Comparison of ENCODE assay signal across 8 mouse cellular contexts in the genomic region with DNA sequence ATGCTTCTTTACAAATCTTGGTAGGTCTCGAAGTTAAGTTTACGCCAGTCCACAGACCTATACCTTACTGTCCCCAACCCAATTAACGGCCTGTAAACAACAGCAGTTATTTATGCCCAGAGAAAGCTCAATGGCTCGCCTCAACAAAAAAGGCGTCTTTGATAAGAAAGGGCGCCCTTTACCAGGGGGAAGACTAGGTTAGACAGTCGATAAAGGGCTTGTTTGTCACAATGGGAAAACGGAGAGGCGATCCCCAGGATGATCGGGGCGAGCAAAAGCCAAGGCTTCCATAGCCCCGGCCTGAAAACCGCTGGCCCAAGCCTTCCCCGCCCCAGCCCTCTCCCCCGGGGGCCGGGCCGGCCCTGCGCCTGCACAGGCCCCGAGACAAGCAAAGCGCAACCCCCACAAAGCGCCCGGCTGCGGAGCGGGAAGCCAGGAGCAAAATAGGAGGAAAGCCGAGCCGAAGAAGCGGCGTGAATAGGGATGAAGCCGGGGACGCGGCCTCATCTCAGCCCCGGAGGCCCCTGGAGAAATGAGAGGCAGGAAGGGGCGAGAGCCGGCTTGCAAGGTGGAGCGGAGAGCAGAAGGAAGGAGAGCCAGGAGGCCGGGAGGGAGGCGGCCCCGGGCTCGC. TPM values are rescaled to one million over a fixed set of nuclear protein-coding genes. Genes with fewer than 3 reads are reported as not detected.
DNase-seq lines count a peak whose midpoint lies in the region; ATAC-seq and TF ChIP-seq lines count a peak whose summit lies in the region.

No protein-coding gene starts in this region.

- H3K4me3 ChIP-seq in kidney, embryonic 14.5 days (ENCODE audit: low read length) = peak overlapping the region; percentile 68
- peak overlapping the region; percentile 94 for H3K4me3 ChIP-seq in G1E (ENCODE audit: low read depth, low read length)
- peak overlapping the region; percentile 100 for H3K4me3 ChIP-seq in embryonic facial prominence, embryonic 15.5 days (replicated peaks)
- H3K4me3 ChIP-seq in intestine, embryonic 15.5 days (replicated peaks) = peak overlapping the region; percentile 100
- H3K4me3 ChIP-seq in midbrain, embryonic 16.5 days (ENCODE audit: low read depth, low read length) = peak overlapping the region; percentile 61

- DNase-seq in kidney, adult 8-10 months = no peak
- DNase-seq in G1E (ENCODE audit: low spot score) = no peak
- DNase-seq in thymus, postnatal 36 days = no peak
- no peak for DNase-seq in cerebellum, adult 9-10 months

- H3K9ac ChIP-seq in kidney, embryonic 14.5 days (ENCODE audit: low read depth, low read length) = peak overlapping the region; percentile 89
- peak overlapping the region; percentile 95 for H3K9ac ChIP-seq in embryonic facial prominence, embryonic 15.5 days
- H3K9ac ChIP-seq in intestine, embryonic 15.5 days = peak overlapping the region; percentile 94
- peak overlapping the region; percentile 84 for H3K9ac ChIP-seq in midbrain, embryonic 16.5 days (ENCODE audit: low read depth, low read length)

- no peak for TF ChIP-seq CTCF in G1E (IDR thresholded peaks at IDR 0.05; ENCODE audit: low read depth, low read length)

- peak overlapping the region; percentile 60 for H3K4me2 ChIP-seq in kidney, embryonic 14.5 days (replicated peaks; ENCODE audit: low read depth, low read length)
- H3K4me2 ChIP-seq in embryonic facial prominence, embryonic 15.5 days (replicated peaks) = peak overlapping the region; percentile 57
- peak overlapping the region; percentile 59 for H3K4me2 ChIP-seq in intestine, embryonic 15.5 days (replicated peaks)
- H3K4me2 ChIP-seq in midbrain, embryonic 16.5 days (ENCODE audit: low read length) = peak overlapping the region; percentile 91

- no peaks in the 10 kb centered on the region for H3K27me3 ChIP-seq in kidney, embryonic 14.5 days (ENCODE audit: control insufficient read depth, insufficient read depth, low read length)
- H3K27me3 ChIP-seq in G1E (ENCODE audit: insufficient read depth, low read length) = 0 out of 2 replicates have a peak, but pooled peaks cover 2% of the 10 kb centered on the region
- no peaks in the 10 kb centered on the region for H3K27me3 ChIP-seq in embryonic facial prominence, embryonic 15.5 days
- H3K27me3 ChIP-seq in intestine, embryonic 15.5 days (replicated peaks) = no peaks in the 10 kb centered on the region
- H3K27me3 ChIP-seq in midbrain, embryonic 16.5 days (ENCODE audit: control insufficient read depth, insufficient read depth, low read depth, low read length) = no peaks in the 10 kb centered on the region

- H3K9me3 ChIP-seq in kidney, embryonic 14.5 days (ENCODE audit: control insufficient read depth, low read length) = no peaks in the 10 kb centered on the region
- H3K9me3 ChIP-seq in G1E (replicated peaks) = no peaks in the 10 kb centered on the region
- H3K9me3 ChIP-seq in embryonic facial prominence, embryonic 15.5 days (replicated peaks) = no peaks in the 10 kb centered on the region
- H3K9me3 ChIP-seq in intestine, embryonic 15.5 days = no peaks in the 10 kb centered on the region
- no peaks in the 10 kb centered on the region for H3K9me3 ChIP-seq in midbrain, embryonic 16.5 days (replicated peaks; ENCODE audit: control insufficient read depth, low read length, poor library complexity, severe bottlenecking)

- H3K36me3 ChIP-seq in kidney, embryonic 14.5 days (ENCODE audit: control insufficient read depth, insufficient read depth, low read length) = no peaks in the 10 kb centered on the region
- peaks cover 17% of the 10 kb centered on the region for H3K36me3 ChIP-seq in G1E (replicated peaks)
- no peaks in the 10 kb centered on the region for H3K36me3 ChIP-seq in embryonic facial prominence, embryonic 15.5 days
- no peaks in the 10 kb centered on the region for H3K36me3 ChIP-seq in intestine, embryonic 15.5 days
- H3K36me3 ChIP-seq in midbrain, embryonic 16.5 days (ENCODE audit: control insufficient read depth, insufficient read depth, low read length) = no peaks in the 10 kb centered on the region

- 0% methylated on average over 38 of the region's 39 CpGs for WGBS in kidney, embryonic 14.5 days
- under 1% methylated on average over 39 of the region's 39 CpGs for WGBS in embryonic facial prominence, embryonic 15.5 days
- under 1% methylated on average over 38 of the region's 39 CpGs for WGBS in intestine, embryonic 15.5 days
- WGBS in midbrain, embryonic 16.5 days = 0% methylated on average over 37 of the region's 39 CpGs

- ATAC-seq in kidney, embryonic 14.5 days (ENCODE audit: low FRiP score, low TSS enrichment) = peak; percentile 41
- no peak for ATAC-seq in G1E (ENCODE audit: extremely low read depth, insufficient number of reproducible peaks, low FRiP score, poor library complexity, severe bottlenecking)
- peak; percentile 45 for ATAC-seq in embryonic facial prominence, embryonic 15.5 days (ENCODE audit: insufficient number of reproducible peaks, low FRiP score, low TSS enrichment, low read depth)
- ATAC-seq in intestine, embryonic 15.5 days = peak; percentile 41
- ATAC-seq in midbrain, embryonic 16.5 days = peak; percentile 70

- H3K27ac ChIP-seq in kidney, embryonic 14.5 days (ENCODE audit: low read depth, low read length) = peak overlapping the region; percentile 92
- H3K27ac ChIP-seq in embryonic facial prominence, embryonic 15.5 days (replicated peaks) = peak overlapping the region; percentile 96
- peak overlapping the region; percentile 93 for H3K27ac ChIP-seq in intestine, embryonic 15.5 days
- peak overlapping the region; percentile 96 for H3K27ac ChIP-seq in midbrain, embryonic 16.5 days (ENCODE audit: low read length)

- H3K4me1 ChIP-seq in kidney, embryonic 14.5 days (ENCODE audit: control insufficient read depth, insufficient read depth, low read length) = peaks cover 16% of the 10 kb centered on the region
- H3K4me1 ChIP-seq in G1E (ENCODE audit: insufficient read depth, low read depth, low read length) = peaks cover 27% of the 10 kb centered on the region
- peaks cover 17% of the 10 kb centered on the region for H3K4me1 ChIP-seq in embryonic facial prominence, embryonic 15.5 days
- peaks cover 16% of the 10 kb centered on the region for H3K4me1 ChIP-seq in intestine, embryonic 15.5 days (replicated peaks)
- H3K4me1 ChIP-seq in midbrain, embryonic 16.5 days (ENCODE audit: control insufficient read depth, insufficient read depth, low read length) = peaks cover 29% of the 10 kb centered on the region

RNA-seq across cellular contexts. Expression of a gene that starts 0.7 kb away (rescaled TPM):
- 37.3 and 60.6 TPM in 2 replicates for polyA plus RNA-seq in kidney, embryonic 14.5 days (2014; fragmentation: Nextera tagmentation; extraction: Ambion mirVana)
- total RNA-seq in G1E (2014; fragmentation: Nextera tagmentation) (52.1 and 69.2 TPM in 2 replicates), G1E (2017) (22.3 and 26.0 TPM in 2 replicates)
- polyA plus RNA-seq in G1E (2012) = 12.1 and 16.1 TPM in 2 replicates
- polyA plus RNA-seq in embryonic facial prominence, embryonic 15.5 days (2015; fragmentation: Nextera tagmentation; extraction: Ambion mirVana) = 56.2 and 59.1 TPM in 2 replicates
- 41.7 and 43.1 TPM in 2 replicates for polyA plus RNA-seq in intestine, embryonic 15.5 days (2015; fragmentation: Nextera tagmentation; extraction: Ambion mirVana)
- 64.1 and 64.5 TPM in 2 replicates for polyA plus RNA-seq in midbrain, embryonic 16.5 days (2015; fragmentation: Nextera tagmentation; extraction: Ambion mirVana)

RNA-seq across cellular contexts. Expression of a gene that starts 23.7 kb away (rescaled TPM):
- 5.7 and 8.3 TPM in 2 replicates for polyA plus RNA-seq in kidney, embryonic 14.5 days (2014; fragmentation: Nextera tagmentation; extraction: Ambion mirVana)
- total RNA-seq in G1E (2014; fragmentation: Nextera tagmentation) = not detected in 2 replicates
- total RNA-seq in G1E (2017) = not detected in 2 replicates
- not detected in 2 replicates for polyA plus RNA-seq in G1E (2012)
- 11.1 and 12.0 TPM in 2 replicates for polyA plus RNA-seq in embryonic facial prominence, embryonic 15.5 days (2015; fragmentation: Nextera tagmentation; extraction: Ambion mirVana)
- polyA plus RNA-seq in intestine, embryonic 15.5 days (2015; fragmentation: Nextera tagmentation; extraction: Ambion mirVana) = 12.0 and 14.5 TPM in 2 replicates
- 1.6 and 2.4 TPM in 2 replicates for polyA plus RNA-seq in midbrain, embryonic 16.5 days (2015; fragmentation: Nextera tagmentation; extraction: Ambion mirVana)

RNA-seq across cellular contexts. Expression of a gene that starts 48.7 kb away (rescaled TPM):
- 41.7 and 49.7 TPM in 2 replicates for polyA plus RNA-seq in kidney, embryonic 14.5 days (2014; fragmentation: Nextera tagmentation; extraction: Ambion mirVana)
- total RNA-seq in G1E (2014; fragmentation: Nextera tagmentation) = not detected in 2 replicates
- 0.06 TPM in 1 of 2 replicates, not detected in the other for total RNA-seq in G1E (2017)
- polyA plus RNA-seq in G1E (2012) = 0.02 TPM in 1 of 2 replicates, not detected in the other
- polyA plus RNA-seq in embryonic facial prominence, embryonic 15.5 days (2015; fragmentation: Nextera tagmentation; extraction: Ambion mirVana) = 45.8 and 47.6 TPM in 2 replicates
- 15.6 and 15.9 TPM in 2 replicates for polyA plus RNA-seq in intestine, embryonic 15.5 days (2015; fragmentation: Nextera tagmentation; extraction: Ambion mirVana)
- polyA plus RNA-seq in midbrain, embryonic 16.5 days (2015; fragmentation: Nextera tagmentation; extraction: Ambion mirVana) = 3.9 and 4.4 TPM in 2 replicates
